Mouse (Mus musculus) urinary bladder, adult 2 months (tissue): ENCODE measurements at regions not wholly inside any gene's neighbourhood (a gene's known extent, or its start where the extent isn't known, plus 50 kb on each side); places are given as distances from the start of the nearest gene placed in this dataset.

Source experiments
- DNase-seq: peaks from one replicate; pipeline ENCODE4 v3.0.0; 2022; ENCODE audit warnings: low spot score

DNA sequence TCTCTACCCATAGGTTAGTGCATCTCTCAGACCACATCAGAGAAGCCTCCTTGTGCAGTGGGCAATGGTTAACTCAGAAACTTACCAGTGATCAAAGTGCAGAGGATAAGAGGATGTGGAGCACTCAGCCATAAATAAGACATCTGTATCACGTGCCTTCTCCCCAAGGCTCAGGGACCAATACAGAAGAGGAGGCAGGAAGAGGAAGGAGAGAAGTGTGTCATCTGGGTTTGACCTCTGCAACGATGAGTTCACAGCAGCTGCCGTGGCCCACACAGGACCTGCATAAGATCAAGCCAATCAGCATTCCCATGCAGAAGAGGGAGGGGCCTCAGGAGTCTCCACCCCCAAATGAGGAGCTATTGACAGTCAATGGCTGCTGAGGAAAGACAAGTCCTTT is 252.8 kb downstream of the Gm12728 start:
- no peak for DNase-seq

DNA sequence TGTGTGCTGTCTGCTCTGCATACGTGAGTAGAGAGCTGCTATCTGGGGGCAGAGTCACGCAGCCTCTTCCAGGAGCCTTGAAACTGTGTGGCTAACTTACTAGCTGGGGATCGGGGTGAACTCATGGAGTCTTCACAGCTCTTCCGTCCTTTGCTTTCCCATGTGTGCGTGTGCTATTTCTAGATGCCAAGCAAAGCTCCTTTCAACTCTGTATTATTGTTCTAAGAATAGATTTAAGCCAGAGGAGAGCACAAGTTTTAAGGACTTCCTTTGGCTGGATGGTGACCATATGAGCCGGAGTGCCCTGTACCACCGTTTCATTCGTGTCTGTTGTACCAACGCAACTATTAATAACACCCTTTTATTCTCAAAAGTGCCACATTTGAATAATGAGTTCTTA is 254.0 kb downstream of the Gm12728 start:
- DNase-seq = no peak

DNA sequence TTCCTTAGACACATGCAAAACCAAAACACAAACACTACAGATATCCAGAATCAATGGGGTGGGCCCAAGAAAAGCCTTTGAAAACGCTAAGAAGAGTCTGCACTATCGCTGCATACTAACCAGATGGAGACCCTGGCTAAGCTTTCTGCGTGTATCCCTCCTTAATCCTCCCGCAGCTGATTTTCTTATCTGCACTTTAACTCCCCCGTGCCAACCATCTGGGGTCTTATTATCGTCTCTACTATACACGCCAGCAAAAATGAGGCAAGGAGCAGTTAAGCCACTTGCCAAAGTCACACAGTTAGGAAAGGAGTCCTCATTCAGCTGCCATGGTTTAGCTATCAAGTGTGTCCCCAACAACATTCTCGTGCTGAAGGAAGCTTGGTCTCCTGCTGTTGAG is 258.4 kb downstream of the Gm12728 start:
- no peak for DNase-seq

DNA sequence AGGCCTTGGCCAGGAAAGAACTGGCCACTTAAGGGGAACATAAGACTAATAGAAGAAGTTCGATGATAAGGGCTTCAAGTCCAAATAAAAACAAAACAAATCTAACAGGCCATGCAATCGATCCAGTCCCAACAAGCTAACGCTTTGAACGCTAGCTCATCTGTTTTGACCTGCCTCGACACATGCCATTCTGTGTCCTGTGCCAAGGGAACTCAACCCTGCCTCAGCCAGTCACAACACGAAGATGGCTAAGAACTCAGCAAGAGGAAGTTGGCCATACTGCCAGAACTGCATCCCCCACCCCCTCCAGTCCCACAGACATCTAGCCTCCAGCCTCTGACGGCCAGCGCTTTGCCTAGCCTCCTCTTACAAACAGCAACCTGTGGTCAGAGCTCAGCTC is 259.1 kb downstream of the Gm12728 start:
- DNase-seq = no peak

DNA sequence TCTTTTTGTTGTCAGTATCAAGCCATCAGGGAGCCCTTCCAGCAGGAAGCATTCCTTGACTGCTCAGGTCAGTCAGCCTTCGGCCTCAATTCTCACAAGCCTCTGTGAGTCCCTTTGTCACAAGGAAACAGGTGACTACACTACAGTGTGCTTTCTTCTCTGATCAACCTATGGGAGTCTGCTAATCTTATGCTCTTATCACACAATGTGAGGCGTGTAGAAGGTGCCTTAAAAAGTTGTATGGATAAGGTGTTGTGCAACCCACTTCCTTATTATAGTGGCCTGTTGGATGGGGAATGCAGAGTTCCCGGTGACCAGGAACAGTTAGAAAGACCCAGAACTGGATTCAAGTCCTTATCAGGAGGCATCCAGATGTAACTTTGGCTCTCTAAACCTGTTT is 260.2 kb downstream of the Gm12728 start:
- DNase-seq = no peak

DNA sequence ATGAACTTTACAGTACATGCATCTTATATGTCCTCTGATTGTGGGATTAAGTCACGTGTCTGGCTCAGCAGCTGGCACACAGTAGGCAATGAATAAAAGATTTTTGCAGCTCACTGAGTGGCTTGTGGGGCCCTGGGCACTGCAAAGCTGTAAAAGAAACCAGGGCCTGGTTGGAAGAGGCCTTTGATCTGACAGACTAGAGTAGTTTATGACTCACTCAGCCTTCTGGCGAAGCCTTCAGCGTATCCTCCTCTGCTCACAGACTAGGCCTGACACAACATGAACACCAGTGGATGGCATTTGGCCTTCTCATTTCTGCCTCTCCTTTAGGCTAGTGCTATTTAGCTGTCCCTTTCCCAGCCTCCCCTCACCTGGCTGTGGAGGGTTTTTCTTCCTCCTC is 260.6 kb downstream of the Gm12728 start:
- no peak for DNase-seq

DNA sequence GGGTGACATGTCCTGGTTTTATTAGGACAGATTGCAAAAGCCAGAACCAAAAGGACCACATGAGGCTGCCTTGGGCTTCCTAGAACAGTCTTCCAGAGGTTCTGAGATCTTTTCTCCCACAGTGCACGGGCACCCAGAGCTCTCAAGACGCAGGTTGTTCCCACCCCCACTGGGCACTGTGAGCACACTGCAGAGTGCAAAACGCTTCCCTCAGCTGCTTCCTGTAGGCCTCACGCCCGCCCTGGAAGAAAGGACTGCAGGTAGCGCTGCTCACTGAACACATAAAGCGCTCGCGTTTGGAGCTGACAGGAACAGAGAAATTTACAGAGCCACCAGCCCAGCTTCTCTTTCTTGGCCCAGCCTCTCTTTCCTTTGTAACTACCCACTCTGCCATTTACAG is 262.5 kb upstream of the Usp24 start:
- no peak for DNase-seq

DNA sequence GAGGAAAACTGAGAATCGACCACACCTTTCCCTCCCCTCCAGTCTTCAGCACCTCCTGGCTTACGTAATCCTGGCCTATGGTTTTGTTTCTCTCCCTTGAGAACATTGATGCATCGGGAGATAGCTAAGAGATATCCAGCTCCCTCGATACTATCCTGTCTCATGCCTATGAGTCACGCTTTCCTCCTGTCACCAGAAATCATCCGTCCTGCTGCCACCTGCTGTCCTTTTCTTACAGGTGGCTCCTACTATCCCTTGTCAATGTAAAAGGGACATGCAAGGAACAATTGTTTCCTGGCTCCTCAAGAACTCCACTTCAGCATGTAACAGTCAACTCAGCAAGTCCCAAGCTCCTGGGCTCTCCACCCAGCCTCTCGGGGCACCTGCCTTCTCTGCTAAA is 261.7 kb upstream of the Usp24 start:
- DNase-seq = no peak

DNA sequence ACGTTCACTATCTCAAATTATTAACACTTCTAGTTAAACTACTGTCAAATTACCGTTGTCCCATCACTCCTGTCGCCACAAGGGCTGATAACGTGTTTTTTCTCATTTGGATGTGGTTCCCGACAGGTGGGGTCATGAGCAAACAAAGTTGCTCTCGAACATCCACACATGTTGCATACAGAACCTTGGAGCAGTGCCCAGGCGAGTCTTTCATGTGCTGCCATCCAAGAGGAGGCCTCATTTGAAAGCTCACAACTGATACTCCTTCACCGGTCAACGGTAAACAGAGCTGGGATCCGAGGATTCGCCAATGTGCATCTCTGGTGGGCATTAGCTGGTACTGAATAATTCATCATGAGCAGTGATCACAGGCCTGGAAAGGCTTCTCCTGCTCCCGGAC is 253.4 kb upstream of the Usp24 start:
- no peak for DNase-seq

DNA sequence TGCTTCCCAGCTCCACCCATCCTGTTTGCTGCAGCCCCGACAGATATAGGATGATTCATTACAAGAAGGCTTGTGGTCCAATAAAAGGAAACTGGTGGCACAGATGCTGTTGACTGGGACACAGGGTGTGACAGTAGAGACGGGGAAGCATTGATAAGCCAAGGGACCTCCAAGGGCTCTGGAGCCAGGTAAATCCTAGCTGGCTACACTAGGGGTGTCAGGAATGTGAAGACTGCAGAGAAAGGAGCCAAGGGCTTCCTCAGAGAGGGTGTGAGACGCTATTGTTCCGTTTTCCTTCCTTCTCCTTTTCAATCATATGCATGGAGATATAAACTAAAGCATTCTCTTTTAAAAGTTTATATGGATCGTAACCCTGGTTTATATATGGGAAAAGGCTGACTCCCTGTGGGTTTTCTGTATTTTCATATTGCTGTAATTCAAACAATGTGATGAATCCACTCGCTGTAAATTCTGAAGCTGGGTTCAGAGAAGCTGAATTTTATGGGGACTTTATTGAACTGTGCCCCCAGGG is 252.1 kb upstream of the Usp24 start:
- no peak for DNase-seq

DNA sequence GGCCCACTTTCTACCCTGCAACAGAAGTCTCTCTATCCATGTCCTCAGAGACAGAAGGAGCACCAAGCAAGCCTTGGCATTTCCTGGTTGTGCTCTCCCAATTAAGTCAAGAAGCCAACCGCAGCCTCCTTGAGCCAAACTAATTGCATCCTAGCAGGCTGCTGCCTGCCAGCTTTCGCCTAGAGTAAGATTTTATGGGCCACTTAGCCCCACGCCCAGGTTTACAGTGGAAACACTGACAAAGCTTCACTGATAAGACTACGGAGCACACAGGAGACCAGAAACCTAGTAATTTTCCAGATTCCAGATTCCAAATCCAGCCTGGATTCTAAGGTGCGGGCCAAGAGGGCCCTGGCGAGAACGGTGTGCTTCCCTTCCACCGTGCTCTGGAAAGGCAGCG is 249.0 kb upstream of the Usp24 start:
- no peak for DNase-seq

DNA sequence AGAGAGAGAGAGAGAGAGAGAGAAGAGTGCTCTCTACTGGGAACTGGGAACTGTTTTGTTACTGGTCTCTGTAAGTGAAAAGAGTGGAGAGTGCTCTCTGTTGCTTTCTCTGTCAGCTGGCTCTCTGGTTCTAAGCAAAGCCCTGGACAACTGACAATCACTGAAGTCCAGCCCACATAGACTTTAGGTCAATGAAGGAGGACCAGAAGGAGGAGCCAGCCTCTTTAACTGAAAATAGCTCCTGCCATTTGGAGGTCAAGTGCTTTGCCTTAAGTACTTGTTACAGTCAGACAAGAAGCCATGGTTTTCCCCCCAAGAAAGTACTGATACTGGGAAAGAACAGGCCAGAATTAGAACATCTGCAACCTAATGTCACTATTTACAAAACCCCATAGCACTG is 232.5 kb upstream of the Usp24 start:
- no peak for DNase-seq

DNA sequence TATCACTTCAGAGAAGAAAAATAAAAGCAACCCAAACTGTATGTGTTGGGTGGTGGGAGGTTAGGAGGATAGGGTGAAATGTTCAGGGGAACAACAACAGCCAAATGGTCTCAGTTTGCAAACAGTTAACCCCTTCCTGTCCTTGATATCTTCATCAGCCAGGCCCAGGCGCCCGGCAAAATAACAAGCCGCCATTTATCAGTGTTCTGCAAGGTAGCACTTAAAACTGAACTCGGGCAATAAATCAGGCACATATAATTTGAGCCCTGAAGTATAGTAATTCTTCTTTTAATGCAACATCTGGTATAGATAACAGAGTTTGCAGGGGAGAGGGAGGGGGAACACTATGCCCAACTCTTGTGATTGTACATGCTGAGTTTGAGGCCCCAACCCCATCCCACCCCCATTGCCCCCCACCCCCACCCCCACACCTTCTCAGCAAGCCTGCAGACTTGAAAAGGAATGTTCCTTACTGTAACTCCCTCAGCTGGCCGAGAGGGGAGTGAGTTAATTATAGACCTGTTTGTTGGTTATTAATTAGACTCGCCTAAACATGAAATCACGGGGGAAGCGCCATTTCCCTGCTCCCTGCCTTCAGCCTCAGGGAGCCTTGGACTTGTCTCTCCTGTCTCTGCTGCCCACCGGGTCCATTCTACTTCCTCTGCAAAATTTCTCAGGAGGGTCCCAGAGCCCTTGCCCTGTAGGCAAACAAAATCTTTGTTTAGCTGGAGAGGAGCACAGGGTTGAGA is 223.9 kb upstream of the Usp24 start:
- DNase-seq = no peak

DNA sequence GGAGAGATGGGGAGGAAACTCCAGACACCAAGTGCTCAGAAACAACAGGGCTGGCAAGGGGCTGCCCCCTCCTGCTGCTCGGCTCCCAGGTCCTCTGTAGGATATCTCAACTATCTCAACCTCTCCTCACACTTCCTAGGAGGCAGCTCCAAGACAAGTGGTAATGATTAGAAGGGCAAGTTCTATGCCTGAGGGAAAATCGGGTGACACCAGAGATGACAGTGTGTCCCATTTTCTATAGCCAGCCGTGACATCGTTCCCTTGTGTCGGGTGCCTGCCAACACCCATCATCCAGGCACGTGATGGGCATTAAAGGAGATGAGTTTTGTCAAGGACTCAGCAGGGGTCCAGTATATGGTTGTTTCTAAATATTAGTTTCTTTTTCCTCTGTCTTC is 223.3 kb upstream of the Usp24 start:
- DNase-seq = no peak

DNA sequence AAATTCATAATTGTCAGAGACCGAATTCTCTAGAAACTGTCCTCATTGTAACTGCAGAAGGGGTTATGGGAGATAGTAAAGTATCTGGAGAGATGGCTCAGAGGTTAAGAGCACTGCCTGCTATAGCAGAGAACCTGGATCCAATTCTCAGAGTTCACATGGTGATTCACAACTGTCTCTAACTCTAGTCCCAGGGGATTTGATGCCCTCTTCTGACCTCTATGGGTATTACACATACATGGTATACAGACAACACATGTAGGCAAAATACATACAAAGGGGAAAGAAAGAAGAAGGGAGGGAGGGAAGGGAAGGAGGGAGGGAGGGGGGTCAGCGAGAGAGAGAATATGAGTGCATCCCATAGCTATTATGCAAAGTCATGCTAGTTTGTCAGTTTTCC is 222.8 kb upstream of the Usp24 start:
- no peak for DNase-seq

DNA sequence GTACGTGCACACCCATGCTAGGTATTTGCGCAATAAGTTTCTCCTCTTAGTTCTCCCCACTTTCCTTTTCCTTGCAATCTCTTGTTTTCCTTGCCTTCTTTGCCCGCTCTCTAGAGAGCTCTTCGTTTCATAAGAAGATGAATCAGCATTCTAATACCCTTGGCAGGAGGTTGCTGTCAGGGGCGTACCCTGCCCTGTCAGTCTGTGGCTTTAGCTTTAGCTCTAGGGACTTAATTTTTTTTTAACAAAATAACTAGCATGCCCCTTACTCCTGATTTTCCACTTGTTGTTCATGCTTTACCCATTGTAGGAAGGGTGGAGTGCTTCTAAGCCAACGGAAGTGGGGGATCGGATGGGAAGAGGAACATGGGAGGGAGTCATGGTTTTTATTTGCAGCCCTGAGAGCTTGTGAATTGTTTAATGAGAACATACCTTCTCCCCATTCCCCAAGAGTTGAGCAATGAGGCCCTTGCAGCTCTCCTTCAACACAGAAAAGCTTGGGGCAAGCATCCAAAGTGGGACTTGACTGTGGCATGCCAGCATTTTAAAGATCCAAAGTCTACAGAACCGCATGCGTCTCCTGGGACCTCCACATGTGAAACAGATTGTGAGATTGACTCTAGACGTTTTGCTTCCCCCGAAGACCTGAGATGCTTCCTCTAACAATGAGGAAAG is 221.0 kb upstream of the Usp24 start:
- DNase-seq = no peak

DNA sequence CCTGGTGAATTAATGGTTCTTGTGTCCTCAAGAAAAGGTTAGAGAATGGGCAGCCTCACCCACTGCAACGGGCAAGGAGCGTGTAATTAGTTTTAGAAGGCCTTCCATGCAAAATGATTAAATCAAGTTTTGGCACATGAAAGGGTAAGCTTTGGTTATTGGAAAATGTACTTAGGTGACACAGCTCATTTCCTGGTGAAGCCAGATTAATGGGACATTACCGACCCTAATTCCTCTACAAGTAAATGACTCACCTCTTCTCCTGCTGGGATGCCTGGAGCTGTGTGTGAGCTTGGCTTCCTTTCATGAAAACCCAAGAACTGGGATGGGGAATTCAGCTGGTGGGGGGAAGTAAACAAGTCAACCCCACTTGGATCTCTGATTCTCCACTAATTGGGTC is 219.9 kb upstream of the Usp24 start:
- no peak for DNase-seq

DNA sequence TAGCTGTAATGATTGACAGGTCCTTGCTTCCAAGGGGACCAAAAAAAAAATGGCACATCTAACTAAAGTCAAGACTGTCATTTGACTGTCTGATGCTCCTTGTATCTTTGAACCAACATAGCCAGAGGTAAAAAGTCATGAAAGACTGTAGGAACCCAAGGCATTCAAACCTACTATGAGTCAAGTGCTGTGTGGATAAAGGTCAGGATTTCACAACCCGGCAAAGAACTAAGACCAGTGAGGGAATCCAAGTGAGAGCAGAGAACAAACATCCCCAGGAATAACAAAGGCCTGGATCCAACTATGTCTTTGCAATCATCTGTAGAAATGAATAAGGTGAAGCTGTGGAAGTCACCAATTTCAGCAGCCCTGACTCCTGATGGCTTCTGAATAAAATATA is 218.2 kb upstream of the Usp24 start:
- no peak for DNase-seq

DNA sequence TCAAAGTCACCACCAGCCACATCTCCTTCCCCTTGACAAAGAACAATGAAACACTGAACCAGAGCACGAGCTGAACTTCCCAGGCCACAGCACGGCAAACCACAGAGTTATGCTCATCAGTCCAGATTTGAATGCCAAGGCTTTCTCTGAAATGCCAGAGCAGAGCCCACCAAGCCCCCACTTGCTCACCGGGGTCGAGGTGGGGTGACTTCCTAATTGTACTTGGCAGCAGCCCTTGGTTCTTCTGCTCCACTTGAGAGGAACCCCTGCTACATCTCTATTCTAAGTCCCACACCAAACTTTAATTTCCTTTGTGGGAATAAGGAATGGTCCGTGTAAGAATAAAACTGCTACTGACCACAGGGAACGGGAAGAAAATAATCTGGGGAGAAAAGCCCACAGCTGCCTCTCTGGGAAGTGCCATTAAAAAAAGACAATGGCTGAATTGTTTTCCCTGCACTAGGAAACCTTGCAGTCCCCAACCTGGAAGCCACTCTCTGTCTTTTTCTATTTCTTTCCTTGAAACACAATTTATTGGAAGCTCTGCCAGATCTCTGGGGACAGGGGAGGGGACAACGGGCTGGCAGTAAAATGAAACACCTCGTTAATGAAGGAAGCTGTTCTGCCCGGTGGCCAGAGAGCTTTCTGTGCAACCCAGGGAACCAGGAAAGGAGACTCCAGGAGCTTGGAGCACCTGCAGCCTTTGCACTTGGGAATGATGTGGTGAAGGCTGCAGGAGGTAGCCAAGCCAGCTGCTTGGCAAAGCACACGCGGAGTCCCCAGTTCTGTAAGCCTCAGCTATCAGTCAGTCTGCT is 215.6 kb upstream of the Usp24 start:
- no peak for DNase-seq

DNA sequence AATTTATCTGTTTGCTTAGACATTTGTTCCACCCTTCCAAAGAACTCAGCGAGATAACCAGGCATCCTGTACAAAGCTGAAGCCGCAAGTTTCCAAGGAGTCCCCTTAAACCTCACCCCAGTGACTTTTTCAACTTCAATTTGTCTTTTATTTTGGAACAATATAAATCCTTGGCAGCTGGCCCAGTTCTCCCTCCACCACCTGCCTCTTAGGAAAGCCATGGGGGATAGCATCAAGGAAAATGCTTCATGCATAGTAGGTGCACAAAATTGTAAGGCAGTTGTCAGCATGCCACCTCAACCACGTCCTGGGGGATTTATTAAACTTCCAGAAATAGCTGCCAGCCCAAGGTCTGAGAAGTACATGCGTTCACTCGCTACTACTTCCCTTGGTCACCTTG is 214.1 kb upstream of the Usp24 start:
- no peak for DNase-seq

DNA sequence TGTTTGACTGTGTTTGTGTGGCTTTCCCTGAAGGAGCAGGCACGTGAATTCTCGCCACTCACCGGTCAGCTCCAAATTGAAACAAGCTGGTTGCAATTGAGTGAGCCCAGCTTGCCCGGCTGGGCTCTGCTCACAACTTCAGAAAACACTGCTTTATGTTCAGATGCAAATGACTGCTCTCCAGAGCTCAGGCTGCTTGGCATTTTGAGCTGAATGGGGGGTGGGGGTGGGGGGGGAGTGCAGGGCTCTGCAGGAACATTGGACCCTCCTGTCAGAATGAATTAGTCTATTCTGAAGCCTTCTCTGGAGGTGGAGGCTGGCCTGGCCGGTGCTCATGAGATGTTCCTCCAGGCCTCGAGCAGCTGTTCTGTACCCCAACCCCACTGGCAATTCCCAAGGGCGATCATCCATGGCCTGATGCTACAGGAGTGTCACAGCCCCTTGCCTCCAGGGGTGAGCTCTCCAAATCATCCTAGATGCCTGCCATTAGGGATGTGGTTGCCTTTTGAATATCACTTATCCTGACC is 213.5 kb upstream of the Usp24 start:
- DNase-seq = no peak
